In genomic region chr2:108677777-108678380, GRCm38 (mm10) we compare ENCODE assay signal across 23 mouse cellular contexts.
DNase-seq lines count a peak whose midpoint lies in the region; ATAC-seq and TF ChIP-seq lines count a peak whose summit lies in the region.
"Had no signal": no experiment of that assay in that cellular context is flagged by ENCODE, and none has a peak within 500 bp of the region (broad histone marks: within the 10 kb centered on the region; RNA-seq: fewer than 3 reads in every experiment).

No protein-coding gene starts in this region.

- H3K79me3 ChIP-seq in C2C12 (ENCODE audit: low read depth), result no peaks in the 10 kb centered on the region

- ATAC-seq in kidney, embryonic 16.5 days (ENCODE audit: low FRiP score, low TSS enrichment), result peak; percentile 80
- ATAC-seq: activated CD4-positive, CD25-positive, alpha-beta regulatory T cell, adult 4 months; forebrain, embryonic 13.5 days; forebrain, embryonic 16.5 days had no signal

- no peak for TF ChIP-seq POLR2A in kidney, adult 2 months (IDR thresholded peaks at IDR 0.05; ENCODE audit: low read depth, low read length)

- peak; percentile 6 for DNase-seq in kidney, adult 2 months
- no peak for DNase-seq in kidney, adult 18-20 months
- DNase-seq in kidney, postnatal 25 days, result no peak
- no peak for DNase-seq in heart, adult 9 months (ENCODE audit: low spot score in 2 of 2)
- DNase-seq: adrenal gland, adult 8-10 months; adrenal gland, postnatal 25 days; cerebellum, adult 18-20 months; cerebellum, adult 9-10 months; cerebellum, postnatal 14 days; gastrocnemius, postnatal 10 days; gastrocnemius, postnatal 36 days; heart, adult 2 months had no signal

- H3K27ac ChIP-seq in kidney, adult 2 months (ENCODE audit: insufficient read depth, low read depth, low read length), result no peak overlapping the region
- H3K27ac ChIP-seq in kidney, embryonic 16.5 days (ENCODE audit: low read length), result no peak overlapping the region
- H3K27ac ChIP-seq: forebrain, embryonic 10.5 days; forebrain, embryonic 13.5 days; heart, adult 2 months; hindbrain, embryonic 12.5 days; hindbrain, embryonic 15.5 days had no signal

- no peaks in the 10 kb centered on the region for H3K36me3 ChIP-seq in kidney, adult 2 months (ENCODE audit: control insufficient read depth, insufficient read depth, low read length)
- H3K36me3 ChIP-seq in kidney, embryonic 16.5 days (ENCODE audit: insufficient read depth, low read length), result no peaks in the 10 kb centered on the region
- no peaks in the 10 kb centered on the region for H3K36me3 ChIP-seq in C2C12 (ENCODE audit: control insufficient read depth, insufficient read depth)
- H3K36me3 ChIP-seq: forebrain, embryonic 10.5 days; G1E; hindbrain, embryonic 12.5 days; hindbrain, embryonic 15.5 days had no signal

- H3ac ChIP-seq in C2C12 (ENCODE audit: control insufficient read depth, insufficient read length, low read depth), result no peak overlapping the region

- TF ChIP-seq CTCF in kidney, adult 2 months (conservative IDR thresholded peaks at IDR 0.05; ENCODE audit: insufficient read depth, insufficient read length, low read depth, low read length), result no peak
- no peak for TF ChIP-seq CTCF in C2C12 (IDR thresholded peaks at IDR 0.05; ENCODE audit: control insufficient read depth, insufficient read depth, insufficient read length)

- H3K9me3 ChIP-seq in kidney, embryonic 16.5 days (ENCODE audit: low read length), result no peaks in the 10 kb centered on the region
- H3K9me3 ChIP-seq: forebrain, embryonic 10.5 days; forebrain, embryonic 13.5 days; G1E; hindbrain, embryonic 12.5 days; hindbrain, embryonic 15.5 days had no signal

- H3K4me3 ChIP-seq in kidney, adult 2 months (ENCODE audit: insufficient read depth, low read depth, low read length), result no peak overlapping the region
- no peak overlapping the region for H3K4me3 ChIP-seq in kidney, embryonic 16.5 days (ENCODE audit: low read length)
- H3K4me3 ChIP-seq in C2C12 (ENCODE audit: insufficient read depth, poor library complexity, severe bottlenecking), result no peak overlapping the region
- H3K4me3 ChIP-seq: forebrain, embryonic 10.5 days; forebrain, embryonic 13.5 days; heart, adult 2 months; hindbrain, embryonic 12.5 days; hindbrain, embryonic 15.5 days had no signal

- no peaks in the 10 kb centered on the region for H3K4me1 ChIP-seq in kidney, adult 2 months (ENCODE audit: control insufficient read depth, insufficient read depth, low read length)
- no peaks in the 10 kb centered on the region for H3K4me1 ChIP-seq in kidney, embryonic 16.5 days (ENCODE audit: insufficient read depth, low read length)
- H3K4me1 ChIP-seq: forebrain, embryonic 10.5 days; forebrain, embryonic 13.5 days; hindbrain, embryonic 12.5 days; hindbrain, embryonic 15.5 days had no signal

- no peaks in the 10 kb centered on the region for H3K27me3 ChIP-seq in kidney, adult 2 months (replicated peaks; ENCODE audit: control insufficient read depth, insufficient read depth, low read length)
- no peaks in the 10 kb centered on the region for H3K27me3 ChIP-seq in kidney, embryonic 16.5 days (ENCODE audit: insufficient read depth, low read length)
- H3K27me3 ChIP-seq in C2C12 (ENCODE audit: control insufficient read depth, insufficient read depth, insufficient read length), result no peaks in the 10 kb centered on the region
- H3K27me3 ChIP-seq: CH12.LX; forebrain, embryonic 13.5 days; hindbrain, embryonic 12.5 days; hindbrain, embryonic 15.5 days had no signal

- H3K79me2 ChIP-seq in C2C12 (ENCODE audit: control insufficient read depth, insufficient read depth), result no peaks in the 10 kb centered on the region

- no peak overlapping the region for H3K9ac ChIP-seq in kidney, embryonic 16.5 days (replicated peaks; ENCODE audit: low read length)
- H3K9ac ChIP-seq: forebrain, embryonic 13.5 days; hindbrain, embryonic 12.5 days; hindbrain, embryonic 15.5 days had no signal

- 3% methylated on average over 2 of the region's 2 CpGs for WGBS in kidney, adult 2 months
- 22% methylated on average over 2 of the region's 2 CpGs for WGBS in kidney, embryonic 16.5 days

- H3K4me2 ChIP-seq in kidney, embryonic 16.5 days (replicated peaks; ENCODE audit: low read depth, low read length), result no peak overlapping the region
- H3K4me2 ChIP-seq: forebrain, embryonic 13.5 days; heart, embryonic 11.5 days; hindbrain, embryonic 12.5 days; hindbrain, embryonic 15.5 days had no signal

TF ChIP-seq in C2C12, 6 proteins besides CTCF, POLR2A, EP300 and RAD21:
- no peak for TF ChIP-seq FOSL1 (IDR thresholded peaks at IDR 0.05; ENCODE audit: insufficient read depth, low read length, poor library complexity, severe bottlenecking)
- peak; percentile 57 for TF ChIP-seq MAX (IDR thresholded peaks at IDR 0.05)
- TF ChIP-seq CEBPB (IDR thresholded peaks at IDR 0.05; ENCODE audit: low read depth), result peak; percentile 75
- TF ChIP-seq MYOG (IDR thresholded peaks at IDR 0.05; ENCODE audit: control insufficient read depth, extremely low read depth, insufficient read length), result no peak
